Mouse (Mus musculus) heart, postnatal 0 days (tissue): ENCODE measurements around the gene Pgghg. TPM values are rescaled to one million over a fixed set of nuclear protein-coding genes. Genes with fewer than 3 reads are reported as not detected.

ENCODE experiments used
- ATAC-seq: fragments of 200-750 bp; cut with Nextera tagmentation; 2 replicates; pipeline ENCODE4 v1.8.0; 2017; ENCODE audit warnings: low read depth, moderate number of reproducible peaks, moderate library complexity; ENCODE audit not compliant: insufficient read depth
- DNase-seq: peaks from one replicate; pipeline ENCODE4 v3.0.0-alpha.2; 2016; ENCODE audit warnings: low spot score
- H3K27ac ChIP-seq: fragments of 300-500 bp; sonication (generic); 2 replicates; pipeline ENCODE4 v1.5.1; 2014; ENCODE audit warnings: low read depth, mild to moderate bottlenecking
- H3K27me3 ChIP-seq: fragments of 300-500 bp; sonication (generic); 2 replicates; pipeline ENCODE4 v1.6.1; 2014; ENCODE audit warnings: low read length, mixed read lengths; ENCODE audit not compliant: control insufficient read depth, insufficient read depth
- H3K36me3 ChIP-seq: fragments of 300-500 bp; sonication (generic); replicated peaks from 2 replicates; pipeline ENCODE4 v1.6.1; 2014; ENCODE audit warnings: low read length, mixed read lengths; ENCODE audit not compliant: control insufficient read depth, insufficient read depth
- H3K4me1 ChIP-seq: fragments of 300-500 bp; sonication (generic); 2 replicates; pipeline ENCODE4 v1.6.1; 2014; ENCODE audit warnings: antibody characterized with exemption; ENCODE audit not compliant: control insufficient read depth, insufficient read depth
- H3K4me2 ChIP-seq: fragments of 300-500 bp; sonication (generic); 2 replicates; pipeline ENCODE4 v1.6.1; 2014; ENCODE audit warnings: low read depth, mild to moderate bottlenecking, low read length, moderate library complexity
- H3K4me3 ChIP-seq: fragments of 300-500 bp; sonication (generic); 2 replicates; pipeline ENCODE4 v1.5.1; 2014; ENCODE audit warnings: low read depth, low read length
- H3K9ac ChIP-seq: fragments of 300-500 bp; sonication (generic); replicated peaks from 2 replicates; pipeline ENCODE4 v1.6.1; 2014; ENCODE audit warnings: low read depth, low read length, mixed read lengths
- H3K9me3 ChIP-seq: fragments of 300-500 bp; sonication (generic); replicated peaks from 2 replicates; pipeline ENCODE4 v1.6.1; 2016; ENCODE audit warnings: low read length; ENCODE audit not compliant: control insufficient read depth
- CTCF ChIP-seq: IDR thresholded peaks from 2 replicates; pipeline ENCODE4 v1.5.1; 2016; ENCODE audit warnings: antibody characterized with exemption, control low read depth, low read depth
- EP300 ChIP-seq: IDR thresholded peaks from 2 replicates; pipeline ENCODE4 v1.6.1; 2016; ENCODE audit warnings: antibody characterized with exemption, low read depth
- WGBS: fragments of 180-500 bp; shearing (Covaris S2); extraction: QIAGEN DNeasy Blood & Tissue Kit; methylation state at CpG from one replicate; pipeline ENCODE4 v1.1.7; 2014; 5-methylcytosine and 5-hydroxymethylcytosine counted together
- polyA plus RNA-seq: library from polyadenylated mRNA; unstranded; fragments of >200 nt; fragmentation: Nextera tagmentation; extraction: Ambion mirVana; gene quantifications from 2 replicates; pipeline ENCODE4 v1.2.1, GENCODE M21; 2015
- total RNA-seq: library from RNA; depleted of rRNA; stranded (reverse); fragments of >200 nt; gene quantifications from 2 replicates; pipeline ENCODE4 v1.2.3, GENCODE M21; 2014; ENCODE audit warnings: low replicate concordance

The Pgghg gene
- total and polyA plus RNA-seq, 2 experiments from 2014 or later: 5.9 to 16.3 TPM

DNA sequence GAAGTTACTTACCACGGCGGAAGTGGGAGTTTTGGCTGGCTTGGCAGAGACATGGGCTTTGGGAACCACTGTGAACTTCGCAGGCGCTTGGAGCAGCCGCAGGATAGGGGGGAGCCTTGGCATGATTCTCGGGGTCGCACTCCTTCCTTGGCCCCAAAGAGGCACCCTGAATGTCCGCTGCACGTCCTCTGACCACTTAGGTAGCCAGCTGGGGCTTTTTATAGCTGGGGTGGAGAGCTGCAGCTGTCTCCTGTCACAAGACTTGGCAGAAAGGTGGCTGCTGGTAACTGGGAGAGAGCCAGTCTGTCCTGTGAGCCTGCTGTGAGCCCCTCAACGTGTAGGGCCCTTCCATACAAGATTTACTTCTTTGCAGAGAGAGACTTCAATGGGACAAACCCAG lies 41.0 kb upstream of the Pgghg start, which contains the start of gene Cox8b:
Gene Cox8b (minus strand): TSS at position 227 of the 400 bp plus-strand sequence.
- no peaks in the 10 kb centered on the region for H3K27me3 ChIP-seq
- TF ChIP-seq CTCF: no peak
- no peak; the same call in 1 of the 2 replicates for TF ChIP-seq EP300
- DNase-seq: peak; percentile 87
- 33% methylated on average over 10 of the region's 10 CpGs for WGBS
- no peaks in the 10 kb centered on the region for H3K9me3 ChIP-seq
- ATAC-seq: peak; percentile 87
- peak within 1 kb of the TSS; percentile 96 for H3K27ac ChIP-seq
- peak within 1 kb of the TSS; percentile 49 for H3K4me3 ChIP-seq
- peak within 1 kb of the TSS; percentile 64 for H3K4me2 ChIP-seq
- H3K9ac ChIP-seq: peak within 1 kb of the TSS; percentile 60
- H3K4me1 ChIP-seq: peaks cover 15% of the 10 kb centered on the region
- peaks cover 34% of the 10 kb centered on the region for H3K36me3 ChIP-seq

DNA sequence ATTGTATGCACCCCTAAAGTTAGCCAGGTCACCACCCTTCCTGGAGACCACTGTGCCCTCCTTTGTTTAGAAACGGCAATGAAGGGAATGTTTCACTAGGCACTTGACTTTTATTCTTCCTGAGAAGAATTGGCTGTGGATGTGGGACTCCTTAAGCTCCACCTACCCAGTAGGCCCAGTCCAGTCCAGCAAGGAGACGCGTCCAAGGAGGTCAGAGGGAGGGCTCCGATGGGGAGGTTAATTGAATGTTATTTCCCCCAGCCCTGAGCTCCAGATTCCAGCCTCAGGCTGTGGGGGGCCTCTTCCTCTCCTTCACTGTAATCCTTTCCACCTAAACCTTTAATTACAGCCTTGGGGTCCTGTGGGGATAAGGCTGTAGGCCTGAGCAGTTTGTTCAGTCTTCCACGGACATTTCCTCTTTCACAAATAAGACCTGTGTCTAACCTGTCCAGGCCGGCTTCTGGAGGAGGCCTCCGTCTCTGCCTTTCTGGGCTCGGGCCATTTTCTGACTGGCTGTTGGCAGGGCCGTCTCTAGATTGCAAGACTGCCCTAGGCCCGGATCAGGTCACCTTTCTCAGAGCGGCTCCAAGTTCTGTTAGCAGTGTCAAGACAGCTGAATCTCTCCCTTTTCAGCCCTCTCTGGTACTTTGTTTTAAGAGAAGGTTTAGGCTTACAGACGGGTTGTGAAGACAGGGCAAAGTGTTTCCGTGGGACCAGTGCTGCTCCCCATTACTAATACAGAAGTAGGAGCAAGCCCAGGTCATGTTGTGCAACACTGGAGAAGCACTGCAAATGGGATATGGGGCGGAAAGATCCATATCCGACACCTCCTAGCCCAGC lies 38.9 kb upstream of the Pgghg start:
- Histone ChIP-seq H3K27ac (no peak overlapping the region), H3K27me3 (no peaks in the 10 kb centered on the region), H3K36me3 (peaks cover 23% of the 10 kb centered on the region), H3K4me2 (no peak overlapping the region), H3K9ac (no peak overlapping the region), H3K4me3 (no peak overlapping the region), H3K4me1 (peaks cover 15% of the 10 kb centered on the region), H3K9me3 (no peaks in the 10 kb centered on the region)
- DNase-seq (no peak), ATAC-seq (no peak)
- TF ChIP-seq EP300 (no peak), CTCF (no peak)
- WGBS: 81% methylated on average over 15 of the region's 15 CpGs

- WGBS: 25% methylated on average over 13 of the region's 13 CpGs
- no peak for TF ChIP-seq EP300
- peak; percentile 93 for TF ChIP-seq CTCF
- H3K9ac ChIP-seq: no peak overlapping the region
Measured at GRCm38 (mm10) chr7:140903212-140903611, 38.0 kb upstream of the Pgghg start.

DNA sequence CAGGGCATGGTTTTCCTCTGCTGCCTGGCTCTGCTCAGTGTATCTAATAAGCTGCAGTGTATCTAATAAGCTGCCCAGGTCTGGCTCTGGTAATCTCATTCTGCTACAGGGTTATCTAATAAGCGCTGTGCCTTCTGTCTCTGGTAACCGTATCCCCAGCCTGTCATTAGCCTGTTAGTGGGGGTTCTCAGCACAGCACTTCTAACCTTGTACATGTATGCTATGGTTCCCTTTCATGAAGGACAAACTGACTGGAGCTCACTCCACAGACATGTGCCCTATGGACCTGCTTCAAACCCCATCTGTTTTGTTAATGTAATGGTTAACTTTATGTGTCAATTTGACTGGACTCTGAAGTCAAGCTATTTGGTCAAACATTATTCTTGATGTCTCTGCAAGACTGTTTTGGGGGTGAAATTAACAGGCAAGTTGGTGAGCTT lies 35.5 kb upstream of the Pgghg start:
- H3K27ac ChIP-seq: no peak overlapping the region
- H3K4me2 ChIP-seq: no peak overlapping the region
- H3K27me3 ChIP-seq: no peaks in the 10 kb centered on the region
- H3K9ac ChIP-seq: no peak overlapping the region
- WGBS: 42% methylated on average over 2 of the region's 2 CpGs
- H3K4me1 ChIP-seq: peaks cover 7% of the 10 kb centered on the region
- no peak overlapping the region for H3K4me3 ChIP-seq
- DNase-seq (no peak), ATAC-seq (no peak)
- no peaks in the 10 kb centered on the region for H3K36me3 ChIP-seq
- no peak for TF ChIP-seq EP300
- no peak for TF ChIP-seq CTCF
- no peaks in the 10 kb centered on the region for H3K9me3 ChIP-seq

More at GRCm38 (mm10) chr7:140903212-140903611, 38.0 kb upstream of the Pgghg start:
- Histone ChIP-seq H3K4me1 (peaks cover 15% of the 10 kb centered on the region), H3K36me3 (peaks cover 13% of the 10 kb centered on the region), H3K4me3 (no peak overlapping the region), H3K9me3 (no peaks in the 10 kb centered on the region), H3K27ac (no peak overlapping the region), H3K4me2 (no peak overlapping the region), H3K27me3 (no peaks in the 10 kb centered on the region)
- ATAC-seq: peak; percentile 21
- peak; percentile 71 for DNase-seq

- TF ChIP-seq EP300: no peak
- TF ChIP-seq CTCF: no peak
- WGBS: 63% methylated on average over 13 of the region's 13 CpGs
- DNase-seq: no peak
- ATAC-seq: no peak
- Histone ChIP-seq H3K27me3 (no peaks in the 10 kb centered on the region), H3K4me2 (no peak overlapping the region), H3K27ac (no peak overlapping the region), H3K4me3 (no peak overlapping the region), H3K9ac (no peak overlapping the region), H3K36me3 (no peaks in the 10 kb centered on the region), H3K9me3 (no peaks in the 10 kb centered on the region), H3K4me1 (no peaks in the 10 kb centered on the region)
Measured at GRCm38 (mm10) chr7:140907131-140907530, 34.1 kb upstream of the Pgghg start.
